Mouse (Mus musculus) neural tube, embryonic 11.5 days (tissue): ENCODE measurements around the gene Preb. TPM values are rescaled to one million over a fixed set of nuclear protein-coding genes. Genes with fewer than 3 reads are reported as not detected.

Experiments
- ATAC-seq: fragments of 200-750 bp; cut with Nextera tagmentation; 2 replicates; pipeline ENCODE4 v1.8.0; 2017; ENCODE audit warnings: moderate number of reproducible peaks, mild to moderate bottlenecking, moderate TSS enrichment, moderate library complexity; ENCODE audit not compliant: insufficient read depth, low FRiP score, low TSS enrichment
- DNase-seq: peaks from one replicate; pipeline ENCODE4 v3.0.0-alpha.2; 2015; ENCODE audit warnings: low spot score
- H3K27ac ChIP-seq: fragments of 300-500 bp; sonication (generic); 2 replicates; pipeline ENCODE4 v1.5.1; 2014; ENCODE audit warnings: low read depth, mild to moderate bottlenecking, low read length
- H3K27me3 ChIP-seq: fragments of 300-500 bp; sonication (generic); 2 replicates; pipeline ENCODE4 v1.6.1; 2014; ENCODE audit warnings: mild to moderate bottlenecking, low read length, mixed read lengths; ENCODE audit not compliant: control insufficient read depth, insufficient read depth
- H3K36me3 ChIP-seq: fragments of 300-500 bp; sonication (generic); 2 replicates; pipeline ENCODE4 v1.6.1; 2014; ENCODE audit warnings: mild to moderate bottlenecking, low read length, moderate library complexity, mixed read lengths; ENCODE audit not compliant: control insufficient read depth, insufficient read depth
- H3K4me1 ChIP-seq: fragments of 300-500 bp; sonication (generic); 2 replicates; pipeline ENCODE4 v1.6.1; 2014; ENCODE audit warnings: low read length, mixed read lengths; ENCODE audit not compliant: control insufficient read depth, insufficient read depth
- H3K4me2 ChIP-seq: fragments of 300-500 bp; sonication (generic); 2 replicates; pipeline ENCODE4 v1.6.1; 2014; ENCODE audit warnings: low read depth, mild to moderate bottlenecking, moderate library complexity
- H3K4me3 ChIP-seq: fragments of 300-500 bp; sonication (generic); 2 replicates; pipeline ENCODE4 v1.5.1; 2014; ENCODE audit warnings: low read depth, low read length
- H3K9ac ChIP-seq: fragments of 300-500 bp; sonication (generic); 2 replicates; pipeline ENCODE4 v1.6.1; 2014; ENCODE audit warnings: mild to moderate bottlenecking, low read length
- H3K9me3 ChIP-seq: fragments of 300-500 bp; sonication (generic); 2 replicates; pipeline ENCODE4 v1.6.1; 2016; ENCODE audit warnings: low read length; ENCODE audit not compliant: control insufficient read depth
- WGBS: fragments of 180-500 bp; shearing (Covaris S2); extraction: QIAGEN DNeasy Blood & Tissue Kit; methylation state at CpG from one replicate; pipeline ENCODE4 v1.1.7; 2014; 5-methylcytosine and 5-hydroxymethylcytosine counted together
- polyA plus RNA-seq: library from polyadenylated mRNA; unstranded; fragments of >200 nt; fragmentation: Nextera tagmentation; extraction: Ambion mirVana; gene quantifications from 2 replicates; pipeline ENCODE4 v1.2.1, GENCODE M21; 2014

The Preb gene
- polyA plus RNA-seq, 1 experiment from 2014 or later, result 108 TPM

DNA sequence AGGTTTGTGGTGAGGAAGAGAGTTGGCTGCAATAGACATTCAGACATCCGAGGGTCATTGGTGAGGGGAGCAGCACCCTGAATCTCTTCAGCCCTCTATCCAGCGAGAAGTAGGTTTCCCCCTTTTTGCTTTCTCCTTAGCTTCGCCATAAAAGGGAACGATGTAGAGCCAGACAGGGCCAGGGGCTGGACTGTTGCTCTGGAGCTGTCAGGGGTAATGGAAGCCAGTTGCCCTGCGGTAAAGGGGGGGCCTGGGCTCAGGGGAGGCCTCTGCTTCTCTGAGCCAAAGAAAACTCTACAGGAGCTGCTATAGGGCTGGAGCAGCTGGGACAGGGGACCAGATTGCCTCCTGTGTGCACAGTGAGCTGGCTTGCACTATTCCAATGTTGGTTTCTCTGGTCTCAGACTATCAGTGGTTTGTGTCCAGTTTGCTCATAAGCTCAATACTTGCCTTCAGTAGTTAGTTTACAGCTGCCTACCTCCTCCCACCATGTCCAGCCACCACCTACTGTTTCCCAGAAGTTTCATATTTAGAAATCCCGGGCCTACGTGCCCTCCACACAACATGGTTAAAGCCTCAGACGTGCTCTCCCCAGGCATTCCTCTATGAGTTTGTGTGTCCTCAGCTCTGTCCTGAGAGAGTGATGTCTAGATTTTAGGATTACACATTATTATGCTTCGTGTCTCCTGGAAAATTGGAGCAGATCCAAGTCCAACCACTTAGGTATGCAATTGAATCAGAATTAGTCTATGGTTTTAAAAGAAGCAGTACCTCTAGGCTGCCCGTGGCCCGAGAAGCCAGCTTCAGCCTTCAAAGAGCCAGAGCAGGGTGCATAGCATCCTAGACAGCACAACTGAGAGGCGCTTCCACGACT lies 51.5 kb downstream of the Preb start:
- peaks cover 16% of the 10 kb centered on the region for H3K4me1 ChIP-seq
- peak overlapping the region; percentile 81; the same call in 1 of the 2 replicates for H3K4me2 ChIP-seq
- 0 out of 2 replicates have a peak overlapping the region, but pooled peaks have one; percentile 18 for H3K9ac ChIP-seq
- peak overlapping the region; percentile 73; the same call in 1 of the 2 replicates for H3K27ac ChIP-seq
- peak overlapping the region; percentile 62 for H3K4me3 ChIP-seq
- ATAC-seq, result no peak
- H3K9me3 ChIP-seq, result no peaks in the 10 kb centered on the region
- no peaks in the 10 kb centered on the region for H3K27me3 ChIP-seq
- 50% methylated on average over 13 of the region's 13 CpGs for WGBS
- DNase-seq, result peak; percentile 25
- peaks cover 5% of the 10 kb centered on the region for H3K36me3 ChIP-seq

DNA sequence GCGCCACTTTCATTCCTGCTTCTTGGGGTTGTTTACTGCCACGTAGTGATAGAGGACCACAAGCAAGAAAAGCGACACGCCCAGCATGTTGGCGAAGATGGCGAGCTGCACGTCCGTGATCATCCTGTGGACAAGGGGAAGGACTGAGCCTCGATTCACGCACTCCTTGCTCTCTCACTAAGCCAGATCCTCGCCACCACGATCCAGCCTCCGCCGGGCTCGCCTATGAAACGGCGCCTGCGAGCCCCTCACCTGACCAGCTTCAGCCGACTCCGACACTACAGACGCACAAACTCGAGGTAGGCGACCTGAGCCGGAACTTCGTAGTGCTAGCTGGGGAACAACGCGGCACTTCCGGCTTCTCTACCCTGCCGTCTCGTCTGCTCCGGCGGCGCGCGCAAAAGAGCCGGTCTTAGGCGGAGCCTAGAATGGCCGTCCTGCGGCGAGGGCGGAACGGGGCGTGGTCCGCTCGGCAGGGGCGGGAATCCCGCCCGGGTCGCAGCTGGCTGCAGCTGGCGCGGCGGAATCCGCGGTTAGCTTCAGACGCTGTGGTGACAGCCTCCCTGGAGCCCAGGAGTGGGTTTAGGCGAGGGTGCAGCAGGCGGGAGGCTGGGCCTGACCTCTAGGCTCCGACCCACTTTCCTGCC lies 52.6 kb downstream of the Preb start, which contains the start of gene Ost4:
Ost4 (minus strand) TSS at position 376 of the 647 bp plus-strand sequence.
- Histone ChIP-seq H3K27me3 (no peaks in the 10 kb centered on the region), H3K4me2 (peak within 1 kb of the TSS; percentile 81), H3K4me3 (peak within 1 kb of the TSS; percentile 62), H3K9me3 (no peaks in the 10 kb centered on the region), H3K27ac (peak within 1 kb of the TSS; percentile 73), H3K4me1 (peaks cover 11% of the 10 kb centered on the region), H3K36me3 (peaks cover 7% of the 10 kb centered on the region), H3K9ac (peak within 1 kb of the TSS; percentile 67)
- under 1% methylated on average over 58 of the region's 58 CpGs for WGBS
- ATAC-seq (peak; percentile 95), DNase-seq (peak; percentile 97)

DNA sequence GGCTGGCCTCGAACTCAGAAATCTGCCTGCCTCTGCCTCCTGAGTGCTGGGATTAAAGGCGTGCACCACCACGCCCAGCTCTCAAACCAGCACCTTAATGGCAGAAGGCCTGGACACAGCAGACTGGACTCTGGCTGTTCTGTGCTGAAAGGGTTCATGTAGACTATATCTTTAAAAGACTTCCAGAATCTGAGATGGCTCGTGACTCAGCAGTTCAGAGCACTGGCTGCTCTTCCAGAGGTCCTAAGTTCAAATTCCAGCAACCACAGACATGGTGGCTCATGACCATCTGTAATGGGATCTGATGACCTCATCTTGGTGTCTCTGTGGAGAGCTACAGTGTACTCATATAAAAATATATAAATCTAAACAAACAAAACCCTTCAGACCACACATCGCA lies 58.3 kb downstream of the Preb start:
- 92% methylated on average over 5 of the region's 5 CpGs for WGBS
- ATAC-seq (no peak), DNase-seq (no peak)
- H3K27me3 ChIP-seq, result no peaks in the 10 kb centered on the region
- no peaks in the 10 kb centered on the region for H3K9me3 ChIP-seq
- H3K27ac ChIP-seq, result no peak overlapping the region
- H3K4me1 ChIP-seq, result peaks cover 4% of the 10 kb centered on the region; the same call in 1 of the 2 replicates
- peaks cover 11% of the 10 kb centered on the region for H3K36me3 ChIP-seq
- H3K4me2 ChIP-seq, result no peak overlapping the region
- H3K9ac ChIP-seq, result no peak overlapping the region
- H3K4me3 ChIP-seq, result no peak overlapping the region

Other genes starting within 250 kb of the Preb start
- 102 and 104 TPM in 2 replicates for gene Dpysl5, start 248.8 kb downstream of the Preb start, polyA plus RNA-seq
- gene Mapre3, start 145.7 kb downstream of the Preb start, polyA plus RNA-seq, result 38.7 and 43.7 TPM in 2 replicates
- 42.1 and 47.3 TPM in 2 replicates for gene Tmem214, start 92.3 kb downstream of the Preb start, polyA plus RNA-seq
- 23.2 and 25.3 TPM in 2 replicates for gene Agbl5, start 71.7 kb downstream of the Preb start, polyA plus RNA-seq
- gene Ost4, start 52.6 kb downstream of the Preb start, polyA plus RNA-seq, result 354 and 368 TPM in 2 replicates
- gene Emilin1, start 47.0 kb downstream of the Preb start, polyA plus RNA-seq, result 59.7 and 69.8 TPM in 2 replicates
- 7.9 and 9.6 TPM in 2 replicates for gene Khk, start 38.9 kb downstream of the Preb start, polyA plus RNA-seq
- gene Cgref1, start 14.8 kb downstream of the Preb start, polyA plus RNA-seq, result 8.6 and 9.1 TPM in 2 replicates
- gene Tcf23, start 8.3 kb upstream of the Preb start, polyA plus RNA-seq, result not detected in 2 replicates
- 95.1 and 98.5 TPM in 2 replicates for gene Atraid, start 88.0 kb upstream of the Preb start, polyA plus RNA-seq
- 9.3 and 9.7 TPM in 2 replicates for gene Slc5a6, start 88.6 kb upstream of the Preb start, polyA plus RNA-seq
- gene Cad, start 94.4 kb upstream of the Preb start, polyA plus RNA-seq, result 27.9 and 28.2 TPM in 2 replicates
- not detected in 2 replicates for gene Dnajc5g, start 145.9 kb upstream of the Preb start, polyA plus RNA-seq
- gene Slc30a3, start 147.9 kb upstream of the Preb start, polyA plus RNA-seq, result 8.1 and 9.2 TPM in 2 replicates
- gene Trim54, start 156.4 kb upstream of the Preb start, polyA plus RNA-seq, result 0.45 and 0.81 TPM in 2 replicates
- gene Ucn, start 178.5 kb upstream of the Preb start, polyA plus RNA-seq, result not detected in 2 replicates
- 44.8 and 52.2 TPM in 2 replicates for gene Mpv17, start 193.9 kb upstream of the Preb start, polyA plus RNA-seq
- 1.3 and 1.7 TPM in 2 replicates for gene Gm29609, start 219.6 kb upstream of the Preb start, polyA plus RNA-seq
- 75.1 and 89.0 TPM in 2 replicates for gene Gtf3c2, start 219.8 kb upstream of the Preb start, polyA plus RNA-seq
- gene Snx17, start 232.9 kb upstream of the Preb start, polyA plus RNA-seq, result 134 and 137 TPM in 2 replicates
- 69.6 and 77.7 TPM in 2 replicates for gene Eif2b4, start 233.1 kb upstream of the Preb start, polyA plus RNA-seq
- gene Zfp513, start 241.9 kb upstream of the Preb start, polyA plus RNA-seq, result 6.4 and 7.0 TPM in 2 replicates